Comparison of ENCODE assay signal across 17 mouse cellular contexts in genomic region chr5:114616336-114617061, GRCm38 (mm10). TPM values are rescaled to one million over a fixed set of nuclear protein-coding genes. Genes with fewer than 3 reads are reported as not detected.
DNase-seq lines count a peak whose midpoint lies in the region; ATAC-seq lines count a peak whose summit lies in the region.
"Had no signal": no experiment of that assay in that cellular context is flagged by ENCODE, and none has a peak within 500 bp of the region (broad histone marks: within the 10 kb centered on the region; RNA-seq: fewer than 3 reads in every experiment).

No protein-coding gene starts in this region.

- H3K27ac ChIP-seq in intestine, embryonic 16.5 days (ENCODE audit: low read length) = no peak overlapping the region
- no peak overlapping the region for H3K27ac ChIP-seq in stomach, embryonic 14.5 days (ENCODE audit: low read length)
- H3K27ac ChIP-seq in embryonic facial prominence, embryonic 10.5 days (replicated peaks) = no peak overlapping the region
- H3K27ac ChIP-seq: embryonic facial prominence, embryonic 13.5 days had no signal

- no peaks in the 10 kb centered on the region for H3K27me3 ChIP-seq in intestine, embryonic 16.5 days (replicated peaks; ENCODE audit: control insufficient read depth, insufficient read depth, low read length)
- H3K27me3 ChIP-seq in stomach, embryonic 14.5 days (ENCODE audit: control insufficient read depth, insufficient read depth, low read length) = no peaks in the 10 kb centered on the region
- 0 out of 2 replicates have a peak, but pooled peaks cover 5% of the 10 kb centered on the region for H3K27me3 ChIP-seq in embryonic facial prominence, embryonic 10.5 days (replicated peaks; ENCODE audit: low read depth, poor library complexity, severe bottlenecking)

- no peaks in the 10 kb centered on the region for H3K36me3 ChIP-seq in intestine, embryonic 16.5 days (ENCODE audit: control insufficient read depth, insufficient read depth, low read length)
- 0 out of 2 replicates have a peak, but pooled peaks cover under 1% of the 10 kb centered on the region for H3K36me3 ChIP-seq in stomach, embryonic 14.5 days (ENCODE audit: control insufficient read depth, insufficient read depth, low read length)
- peaks cover 14% of the 10 kb centered on the region for H3K36me3 ChIP-seq in embryonic facial prominence, embryonic 10.5 days (replicated peaks)
- H3K36me3 ChIP-seq: embryonic facial prominence, embryonic 13.5 days had no signal

- peak; percentile 27 to 35 for DNase-seq in B cell, adult 2 months
- DNase-seq in MEL-GATA-1-ER (ENCODE audit: extremely low read depth, low read depth) = peak; percentile 62
- DNase-seq in gastrocnemius, postnatal 4 days (ENCODE audit: low spot score in 2 of 2) = no peak
- no peak for DNase-seq in embryonic facial prominence, embryonic 10.5 days (ENCODE audit: low spot score)
- no peak for DNase-seq in urinary bladder, postnatal 25 days (ENCODE audit: low spot score)
- DNase-seq: adrenal gland, adult 8-10 months; cerebellum, adult 18-20 months; gastrocnemius, postnatal 14 days; kidney, adult 18-20 months; kidney, postnatal 36 days; left cerebral cortex, postnatal 4 days; retina, postnatal 1 day; thymus, postnatal 25 days had no signal

- H3K9ac ChIP-seq in intestine, embryonic 16.5 days (ENCODE audit: low read depth, low read length) = no peak overlapping the region
- H3K9ac ChIP-seq in stomach, embryonic 14.5 days (replicated peaks; ENCODE audit: low read depth, low read length) = no peak overlapping the region
- H3K9ac ChIP-seq: embryonic facial prominence, embryonic 13.5 days had no signal

- 0 out of 2 replicates have a peak, but pooled peaks cover 7% of the 10 kb centered on the region for H3K4me1 ChIP-seq in intestine, embryonic 16.5 days (ENCODE audit: control insufficient read depth, insufficient read depth, low read length)
- no peaks in the 10 kb centered on the region for H3K4me1 ChIP-seq in stomach, embryonic 14.5 days (ENCODE audit: control insufficient read depth, insufficient read depth, low read length)
- H3K4me1 ChIP-seq in embryonic facial prominence, embryonic 10.5 days = peaks cover 31% of the 10 kb centered on the region

- ATAC-seq in intestine, embryonic 16.5 days = peak; percentile 75
- ATAC-seq in stomach, embryonic 14.5 days (ENCODE audit: insufficient number of reproducible peaks, insufficient read depth, low FRiP score, low read depth) = peak; percentile 29; the same call in 1 of the 2 replicates
- ATAC-seq: midbrain, embryonic 16.5 days had no signal

- no peaks in the 10 kb centered on the region for H3K9me3 ChIP-seq in intestine, embryonic 16.5 days (ENCODE audit: control insufficient read depth, low read length)
- H3K9me3 ChIP-seq in stomach, embryonic 14.5 days (ENCODE audit: control insufficient read depth, low read depth, low read length) = no peaks in the 10 kb centered on the region
- H3K9me3 ChIP-seq in embryonic facial prominence, embryonic 10.5 days = no peaks in the 10 kb centered on the region
- H3K9me3 ChIP-seq: embryonic facial prominence, embryonic 13.5 days had no signal

- WGBS in intestine, embryonic 16.5 days = 78% methylated on average over 11 of the region's 11 CpGs
- WGBS in stomach, embryonic 14.5 days = 76% methylated on average over 11 of the region's 11 CpGs
- WGBS in embryonic facial prominence, embryonic 10.5 days = 80% methylated on average over 11 of the region's 11 CpGs

- no peak overlapping the region for H3K4me2 ChIP-seq in intestine, embryonic 16.5 days (ENCODE audit: low read depth, low read length)
- no peak overlapping the region for H3K4me2 ChIP-seq in stomach, embryonic 14.5 days (replicated peaks; ENCODE audit: low read depth, low read length)
- H3K4me2 ChIP-seq: embryonic facial prominence, embryonic 13.5 days had no signal

- H3K4me3 ChIP-seq in intestine, embryonic 16.5 days (ENCODE audit: low read length) = no peak overlapping the region
- no peak overlapping the region for H3K4me3 ChIP-seq in stomach, embryonic 14.5 days (ENCODE audit: low read depth, low read length)
- no peak overlapping the region for H3K4me3 ChIP-seq in embryonic facial prominence, embryonic 10.5 days
- H3K4me3 ChIP-seq: embryonic facial prominence, embryonic 13.5 days had no signal

RNA-seq across cellular contexts. Expression of gene Trpv4, which starts 41.7 kb away (rescaled TPM):
- polyA plus RNA-seq in intestine, embryonic 16.5 days (2015; fragmentation: Nextera tagmentation; extraction: Ambion mirVana) = 0.73 and 0.93 TPM in 2 replicates
- polyA plus RNA-seq in stomach, embryonic 14.5 days (2014; fragmentation: Nextera tagmentation; extraction: Ambion mirVana) = 1.5 and 1.9 TPM in 2 replicates
- 1 to 10 TPM; 1.6 to 1.8 TPM for total RNA-seq in gastrocnemius, postnatal 4 days (2021)
- 0.75 and 0.91 TPM in 2 replicates for polyA plus RNA-seq in embryonic facial prominence, embryonic 10.5 days (2016; fragmentation: Nextera tagmentation; extraction: Ambion mirVana)

RNA-seq across cellular contexts. Expression of gene Fam222a, which starts 48.7 kb away (rescaled TPM):
- polyA plus RNA-seq in intestine, embryonic 16.5 days (2015; fragmentation: Nextera tagmentation; extraction: Ambion mirVana) = 3.9 and 5.8 TPM in 2 replicates
- 2.8 and 2.9 TPM in 2 replicates for polyA plus RNA-seq in stomach, embryonic 14.5 days (2014; fragmentation: Nextera tagmentation; extraction: Ambion mirVana)
- total RNA-seq in gastrocnemius, postnatal 4 days (2021) = 1 to 10 TPM; 2.2 to 2.5 TPM
- polyA plus RNA-seq in embryonic facial prominence, embryonic 10.5 days (2016; fragmentation: Nextera tagmentation; extraction: Ambion mirVana) = 2.3 and 3.8 TPM in 2 replicates

Comparison
In these comparisons a context has a peak if more than half of its experiments do, and no peak if none do; other contexts are left out.
1. DNase-seq: peak in B cell, adult 2 months (2 of 2) and MEL-GATA-1-ER (single experiment); none in gastrocnemius, postnatal 4 days (0 of 2), embryonic facial prominence, embryonic 10.5 days (single experiment) and urinary bladder, postnatal 25 days (single experiment).